Mouse (Mus musculus): ENCODE data around the gene Xpo6. TPM values are rescaled to one million over a fixed set of nuclear protein-coding genes. Genes with fewer than 3 reads are reported as not detected.

Gene Xpo6
- polyA plus RNA-seq, 1 experiment, result 454 TPM

DNA sequence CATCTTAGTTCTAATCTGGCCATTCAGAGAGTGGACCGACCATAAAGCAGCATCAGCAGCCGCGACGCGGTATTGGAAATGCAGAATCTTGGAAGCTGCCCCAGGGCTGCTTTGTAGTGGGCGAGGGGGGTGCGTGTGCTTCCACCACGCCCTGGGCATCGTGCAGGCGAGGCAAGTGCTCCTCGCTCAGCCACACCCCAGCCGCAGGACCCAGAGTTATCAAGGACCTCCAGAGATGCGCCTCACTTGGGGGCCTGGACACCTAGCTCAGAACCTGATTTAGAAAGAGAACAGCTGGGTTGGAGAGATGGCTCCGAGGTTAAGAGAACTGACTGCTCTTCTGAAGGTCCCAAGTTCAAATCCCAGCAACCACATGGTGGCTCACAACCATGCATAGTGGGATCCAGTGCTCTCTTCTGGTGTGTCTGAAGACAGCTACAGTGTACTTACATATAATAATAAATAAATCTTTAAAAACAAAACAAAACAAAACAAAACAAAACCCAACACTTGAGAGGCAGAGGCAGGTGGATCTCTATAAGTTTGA, 40.6 kb upstream of the Xpo6 start:
- Histone ChIP-seq H3K36me3 (ENCODE audit: control insufficient read depth, insufficient read depth, low read length) (no peaks in the 10 kb centered on the region), H3K27me3 (ENCODE audit: control insufficient read depth, insufficient read depth, low read length) (no peaks in the 10 kb centered on the region), H3K27ac (ENCODE audit: control insufficient read depth, insufficient read depth, low read length) (no peak overlapping the region), H3K4me1 (replicated peaks; ENCODE audit: control insufficient read depth, insufficient read depth, low read length) (peaks cover 15% of the 10 kb centered on the region), H3K4me3 (ENCODE audit: control insufficient read depth, insufficient read depth, low read length) (no peak overlapping the region)
- DNase-seq, result no peak
- TF ChIP-seq CTCF (IDR thresholded peaks at IDR 0.05; ENCODE audit: borderline replicate concordance, control insufficient read depth, extremely low read depth, insufficient read depth, low read length, poor library complexity) (no peak), POLR2A (IDR thresholded peaks at IDR 0.05; ENCODE audit: control insufficient read depth, extremely low read depth, insufficient read depth, low read length, poor library complexity) (no peak)
- WGBS, result 90% methylated on average over 14 of the region's 14 CpGs

DNA sequence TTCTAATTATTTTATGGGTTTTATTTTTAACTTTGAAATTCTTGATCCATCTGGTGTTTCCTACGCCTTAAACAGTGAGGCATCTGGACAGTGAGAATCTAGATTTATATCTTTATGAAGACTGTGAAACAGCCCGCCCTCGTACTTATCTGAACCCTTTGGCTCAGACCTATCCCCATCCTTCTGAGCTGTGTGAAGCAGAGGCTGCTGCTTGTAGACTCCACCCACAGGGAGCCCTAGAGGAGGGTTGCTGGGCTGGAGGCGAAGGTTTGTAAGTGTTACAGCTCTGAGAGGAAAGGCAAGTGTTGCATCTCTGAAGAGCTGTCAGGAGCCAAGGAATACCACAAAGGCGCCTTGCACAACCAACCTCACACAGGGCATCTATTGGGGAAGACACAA, 36.5 kb upstream of the Xpo6 start:
- H3K27me3 ChIP-seq (ENCODE audit: control insufficient read depth, insufficient read depth, low read length), result no peaks in the 10 kb centered on the region
- peaks cover 15% of the 10 kb centered on the region for H3K4me1 ChIP-seq (replicated peaks; ENCODE audit: control insufficient read depth, insufficient read depth, low read length)
- no peak overlapping the region for H3K27ac ChIP-seq (ENCODE audit: control insufficient read depth, insufficient read depth, low read length)
- no peak for TF ChIP-seq CTCF (IDR thresholded peaks at IDR 0.05; ENCODE audit: borderline replicate concordance, control insufficient read depth, extremely low read depth, insufficient read depth, low read length, poor library complexity)
- TF ChIP-seq POLR2A (IDR thresholded peaks at IDR 0.05; ENCODE audit: control insufficient read depth, extremely low read depth, insufficient read depth, low read length, poor library complexity), result no peak
- no peak for DNase-seq
- 49% methylated on average over 5 of the region's 5 CpGs for WGBS
- H3K4me3 ChIP-seq (ENCODE audit: control insufficient read depth, insufficient read depth, low read length), result no peak overlapping the region
- H3K36me3 ChIP-seq (ENCODE audit: control insufficient read depth, insufficient read depth, low read length), result no peaks in the 10 kb centered on the region

DNA sequence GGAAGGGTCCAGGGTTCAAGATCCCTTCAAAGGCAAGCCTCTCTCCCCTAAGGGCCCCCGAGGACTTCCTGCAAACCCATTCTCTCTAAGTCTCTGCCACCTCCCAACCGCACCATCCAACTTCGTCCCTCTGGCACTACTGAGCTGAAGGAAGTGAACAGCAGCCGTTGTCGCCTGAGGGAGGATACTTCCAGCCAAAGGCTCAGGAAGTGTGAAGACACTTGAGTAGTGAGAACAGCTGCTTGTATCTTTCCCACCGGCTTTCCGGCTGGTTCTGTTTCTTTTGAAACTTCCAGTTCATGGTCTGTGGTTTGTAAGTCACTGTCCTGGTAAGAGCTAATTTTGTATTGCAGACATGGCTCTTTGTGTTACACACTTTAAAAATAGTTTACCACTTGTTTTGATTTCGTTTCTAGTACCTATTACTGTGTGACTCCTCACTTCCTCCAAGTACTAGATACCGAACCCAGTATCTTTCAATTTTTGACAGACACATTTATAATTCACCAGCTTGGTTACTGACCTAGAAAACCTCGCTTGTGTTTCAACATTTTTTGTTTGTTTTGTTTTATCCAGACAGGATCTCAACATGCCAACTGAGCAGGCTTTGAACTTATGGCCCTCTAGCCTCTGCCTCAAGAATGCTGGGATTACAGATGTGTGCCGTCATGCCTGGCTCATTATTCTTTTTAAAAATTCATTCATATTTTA, 35.9 kb upstream of the Xpo6 start:
- 0 out of 2 replicates have a peak overlapping the region, but pooled peaks have one; percentile 12 for H3K27ac ChIP-seq (ENCODE audit: control insufficient read depth, insufficient read depth, low read length)
- no peaks in the 10 kb centered on the region for H3K27me3 ChIP-seq (ENCODE audit: control insufficient read depth, insufficient read depth, low read length)
- DNase-seq, result peak; percentile 27
- no peaks in the 10 kb centered on the region for H3K36me3 ChIP-seq (ENCODE audit: control insufficient read depth, insufficient read depth, low read length)
- H3K4me3 ChIP-seq (ENCODE audit: control insufficient read depth, insufficient read depth, low read length), result no peak overlapping the region
- WGBS, result 7% methylated on average over 11 of the region's 11 CpGs
- peaks cover 17% of the 10 kb centered on the region for H3K4me1 ChIP-seq (replicated peaks; ENCODE audit: control insufficient read depth, insufficient read depth, low read length)
- TF ChIP-seq CTCF (IDR thresholded peaks at IDR 0.05; ENCODE audit: borderline replicate concordance, control insufficient read depth, extremely low read depth, insufficient read depth, low read length, poor library complexity) (no peak), POLR2A (IDR thresholded peaks at IDR 0.05; ENCODE audit: control insufficient read depth, extremely low read depth, insufficient read depth, low read length, poor library complexity) (no peak)

DNA sequence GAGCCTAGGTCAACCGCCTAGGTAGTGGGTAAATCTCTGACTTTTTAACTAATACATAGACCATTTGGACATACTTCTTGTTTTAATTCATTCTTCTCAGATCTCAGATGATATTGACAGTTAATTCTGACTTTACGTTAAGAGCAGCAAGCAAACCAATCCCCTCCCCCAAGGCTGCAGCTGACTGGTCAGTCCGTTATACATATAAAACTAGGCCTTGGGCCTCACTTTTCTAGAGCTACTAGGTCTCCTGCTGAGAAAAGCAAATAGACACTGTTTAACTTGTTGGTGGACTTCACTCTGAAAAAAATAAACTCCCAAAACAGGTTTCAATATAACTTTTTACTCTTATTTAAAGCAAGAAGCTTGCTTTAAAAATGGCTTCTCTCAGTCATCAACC, 34.3 kb upstream of the Xpo6 start:
- Histone ChIP-seq H3K27me3 (ENCODE audit: control insufficient read depth, insufficient read depth, low read length) (no peaks in the 10 kb centered on the region), H3K4me3 (ENCODE audit: control insufficient read depth, insufficient read depth, low read length) (no peak overlapping the region), H3K36me3 (ENCODE audit: control insufficient read depth, insufficient read depth, low read length) (no peaks in the 10 kb centered on the region), H3K27ac (ENCODE audit: control insufficient read depth, insufficient read depth, low read length) (no peak overlapping the region), H3K4me1 (replicated peaks; ENCODE audit: control insufficient read depth, insufficient read depth, low read length) (peaks cover 28% of the 10 kb centered on the region)
- no peak for TF ChIP-seq POLR2A (IDR thresholded peaks at IDR 0.05; ENCODE audit: control insufficient read depth, extremely low read depth, insufficient read depth, low read length, poor library complexity)
- no peak for TF ChIP-seq CTCF (IDR thresholded peaks at IDR 0.05; ENCODE audit: borderline replicate concordance, control insufficient read depth, extremely low read depth, insufficient read depth, low read length, poor library complexity)
- DNase-seq, result no peak
- 97% methylated on average over 3 of the region's 3 CpGs for WGBS

DNA sequence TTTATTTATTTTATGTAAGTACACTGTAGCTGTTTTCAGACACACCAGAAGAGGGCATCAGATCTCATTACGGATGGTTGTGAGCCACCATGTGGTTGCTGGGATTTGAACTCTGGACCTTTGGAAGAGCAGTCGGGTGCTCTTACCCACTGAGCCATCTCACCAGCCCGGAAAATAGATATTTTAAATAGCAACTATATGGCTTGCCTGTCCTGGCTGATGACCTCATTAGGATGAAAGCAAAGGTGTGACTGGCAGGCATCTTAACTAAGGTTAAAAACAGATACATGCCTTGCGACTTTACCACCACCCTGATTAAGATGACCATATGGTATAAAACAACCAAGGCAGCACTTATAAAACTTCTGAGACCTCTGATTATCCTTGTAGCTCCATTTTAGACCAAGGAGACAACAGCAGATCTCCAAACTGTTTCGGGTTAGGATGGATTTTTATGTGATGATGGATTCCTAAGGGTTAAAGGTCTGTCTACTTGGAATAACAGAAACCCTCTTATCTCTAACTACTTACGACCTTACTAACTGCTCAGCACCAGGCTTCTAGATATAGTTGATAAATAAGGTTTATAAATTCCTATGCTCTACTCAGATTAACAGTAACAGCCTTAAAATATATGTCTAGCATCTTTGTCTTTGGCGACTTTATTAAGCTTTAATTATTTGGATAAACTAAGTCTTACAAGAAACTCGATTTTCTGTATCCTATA, 32.2 kb upstream of the Xpo6 start:
- TF ChIP-seq POLR2A (IDR thresholded peaks at IDR 0.05; ENCODE audit: control insufficient read depth, extremely low read depth, insufficient read depth, low read length, poor library complexity) (no peak), CTCF (IDR thresholded peaks at IDR 0.05; ENCODE audit: borderline replicate concordance, control insufficient read depth, extremely low read depth, insufficient read depth, low read length, poor library complexity) (no peak)

DNA sequence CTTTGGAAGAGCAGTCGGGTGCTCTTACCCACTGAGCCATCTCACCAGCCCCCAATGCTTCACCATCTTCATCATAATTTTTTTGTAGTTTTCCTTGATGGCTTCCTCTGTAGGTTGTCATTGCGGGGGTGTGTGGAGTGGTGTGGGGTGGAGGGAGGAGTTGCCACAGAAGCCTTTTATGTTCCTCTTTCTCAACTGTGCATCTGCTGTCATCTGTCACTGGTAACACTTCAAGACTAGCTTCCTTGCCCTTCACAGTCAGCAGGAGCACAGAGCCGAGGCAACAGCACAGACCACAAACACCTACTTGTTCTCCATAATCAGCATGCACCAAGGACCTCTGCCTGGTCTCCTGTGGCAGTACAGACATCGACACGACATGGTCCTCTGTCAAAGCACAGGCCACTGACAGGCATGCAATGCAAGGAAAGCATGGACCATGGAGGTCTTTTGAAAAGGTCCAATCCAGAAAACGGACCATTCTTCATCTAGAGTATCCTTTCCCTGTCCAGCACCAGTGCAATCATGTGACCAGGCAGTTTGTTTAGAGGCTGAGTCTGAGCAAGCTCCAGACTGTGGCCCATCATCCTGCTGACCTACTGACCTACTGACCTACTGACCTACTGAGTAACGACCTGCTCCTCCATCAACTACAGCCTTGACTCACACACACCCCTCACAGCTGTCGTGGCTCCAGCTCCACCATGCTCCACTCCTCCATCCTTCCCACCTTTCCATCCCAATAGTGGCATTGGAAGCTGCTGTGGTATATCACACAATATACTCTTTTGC, 30.3 kb upstream of the Xpo6 start:
- H3K27me3 ChIP-seq (ENCODE audit: control insufficient read depth, insufficient read depth, low read length), result no peaks in the 10 kb centered on the region
- WGBS, result 14% methylated on average over 8 of the region's 8 CpGs
- TF ChIP-seq POLR2A (IDR thresholded peaks at IDR 0.05; ENCODE audit: control insufficient read depth, extremely low read depth, insufficient read depth, low read length, poor library complexity) (no peak), CTCF (IDR thresholded peaks at IDR 0.05; ENCODE audit: borderline replicate concordance, control insufficient read depth, extremely low read depth, insufficient read depth, low read length, poor library complexity) (no peak)
- H3K27ac ChIP-seq (ENCODE audit: control insufficient read depth, insufficient read depth, low read length), result peak overlapping the region; percentile 62
- H3K4me1 ChIP-seq (replicated peaks; ENCODE audit: control insufficient read depth, insufficient read depth, low read length), result peaks cover 13% of the 10 kb centered on the region
- no peaks in the 10 kb centered on the region for H3K36me3 ChIP-seq (ENCODE audit: control insufficient read depth, insufficient read depth, low read length)
- no peak overlapping the region for H3K4me3 ChIP-seq (ENCODE audit: control insufficient read depth, insufficient read depth, low read length)
- peak; percentile 65 for DNase-seq

More for the DNA sequence above, 32.2 kb upstream of the Xpo6 start:
- H3K4me3 ChIP-seq (ENCODE audit: control insufficient read depth, insufficient read depth, low read length), result no peak overlapping the region
- no peak for DNase-seq
- no peak overlapping the region for H3K27ac ChIP-seq (ENCODE audit: control insufficient read depth, insufficient read depth, low read length)
- 94% methylated on average over 8 of the region's 8 CpGs for WGBS
- H3K4me1 ChIP-seq (replicated peaks; ENCODE audit: control insufficient read depth, insufficient read depth, low read length), result peaks cover 27% of the 10 kb centered on the region
- H3K36me3 ChIP-seq (ENCODE audit: control insufficient read depth, insufficient read depth, low read length), result no peaks in the 10 kb centered on the region
- H3K27me3 ChIP-seq (ENCODE audit: control insufficient read depth, insufficient read depth, low read length), result no peaks in the 10 kb centered on the region
